9 mouse cellular contexts compared by ENCODE assay signal in the genomic region with DNA sequence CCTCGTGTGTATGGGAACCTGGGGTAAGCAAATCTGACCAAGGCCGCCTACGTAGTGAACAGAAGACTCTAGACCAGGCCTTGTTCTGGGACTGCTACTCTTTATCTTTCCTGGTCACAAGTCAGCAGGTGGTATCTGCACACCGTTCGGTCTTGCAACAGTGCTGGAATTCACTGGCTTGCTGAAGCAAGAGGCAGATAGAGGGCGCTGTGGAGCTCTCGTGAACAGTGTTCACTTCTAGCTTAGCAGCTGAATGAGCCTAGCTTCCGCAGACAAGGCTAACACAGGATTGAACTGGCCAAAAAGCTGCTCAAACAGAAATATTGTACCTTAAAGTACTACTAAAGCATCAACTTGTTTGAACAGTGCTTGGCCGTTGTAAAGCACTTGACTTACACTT.
DNase-seq lines count a peak whose midpoint lies in the region; ATAC-seq and TF ChIP-seq lines count a peak whose summit lies in the region.
"Had no signal": no experiment of that assay in that cellular context is flagged by ENCODE, and none has a peak within 500 bp of the region (broad histone marks: within the 10 kb centered on the region; RNA-seq: fewer than 3 reads in every experiment).

No protein-coding gene starts in this region.

- H3K27ac ChIP-seq in kidney, postnatal 0 days = no peak overlapping the region
- H3K27ac ChIP-seq in liver, embryonic 14.5 days = no peak overlapping the region
- no peak overlapping the region for H3K27ac ChIP-seq in neural tube, embryonic 15.5 days (replicated peaks)
- H3K27ac ChIP-seq: embryonic facial prominence, embryonic 12.5 days had no signal

- H3K27me3 ChIP-seq in kidney, postnatal 0 days (ENCODE audit: insufficient read depth, low read length) = no peaks in the 10 kb centered on the region
- no peaks in the 10 kb centered on the region for H3K27me3 ChIP-seq in liver, embryonic 14.5 days (ENCODE audit: control insufficient read depth, insufficient read depth, low read length)
- peaks cover 8% of the 10 kb centered on the region for H3K27me3 ChIP-seq in neural tube, embryonic 15.5 days (replicated peaks)
- H3K27me3 ChIP-seq: embryonic facial prominence, embryonic 12.5 days had no signal

- DNase-seq in 416B (ENCODE audit: low read depth) = peak; percentile 65
- peak; percentile 79 for DNase-seq in adrenal gland, adult 2 months
- peak; percentile 80 for DNase-seq in embryo, embryonic 11.5 days (ENCODE audit: low read depth, low spot score)
- peak; percentile 61 for DNase-seq in heart, adult 8-10 months (ENCODE audit: low spot score)
- peak; percentile 94 for DNase-seq in kidney, postnatal 0 days (ENCODE audit: low spot score)
- DNase-seq in liver, embryonic 14.5 days (ENCODE audit: low read depth in 3 of 3, low spot score in 3 of 3) = peak; percentile 61 to 66 (median 64)
- DNase-seq in testis, postnatal 14 days (ENCODE audit: low spot score) = peak; percentile 65

- H3K4me2 ChIP-seq in kidney, postnatal 0 days (ENCODE audit: low read length) = no peak overlapping the region
- no peak overlapping the region for H3K4me2 ChIP-seq in liver, embryonic 14.5 days (ENCODE audit: low read depth)
- H3K4me2 ChIP-seq in neural tube, embryonic 15.5 days = no peak overlapping the region
- H3K4me2 ChIP-seq: embryonic facial prominence, embryonic 12.5 days had no signal

- 0 out of 2 replicates have a peak, but pooled peaks have one; percentile 40 for TF ChIP-seq EP300 in liver, embryonic 14.5 days (IDR thresholded peaks at IDR 0.05; ENCODE audit: low read depth)

- H3K9ac ChIP-seq in kidney, postnatal 0 days (ENCODE audit: low read depth, low read length) = no peak overlapping the region
- H3K9ac ChIP-seq in liver, embryonic 14.5 days (replicated peaks) = no peak overlapping the region
- H3K9ac ChIP-seq in neural tube, embryonic 15.5 days (replicated peaks) = no peak overlapping the region
- H3K9ac ChIP-seq: embryonic facial prominence, embryonic 12.5 days had no signal

- peak; percentile 92 for TF ChIP-seq CTCF in kidney, postnatal 0 days (IDR thresholded peaks at IDR 0.05; ENCODE audit: low read depth)
- peak; percentile 92 for TF ChIP-seq CTCF in liver, embryonic 14.5 days (IDR thresholded peaks at IDR 0.05; ENCODE audit: low read depth)

- ATAC-seq in kidney, postnatal 0 days (replicated peaks; ENCODE audit: low FRiP score, low read depth) = peak; percentile 66
- ATAC-seq in liver, embryonic 14.5 days (ENCODE audit: insufficient read depth) = peak; percentile 74
- peak; percentile 41; the same call in 1 of the 2 replicates for ATAC-seq in neural tube, embryonic 15.5 days (ENCODE audit: low FRiP score)

- no peaks in the 10 kb centered on the region for H3K9me3 ChIP-seq in kidney, postnatal 0 days (replicated peaks; ENCODE audit: low read length)
- H3K9me3 ChIP-seq in liver, embryonic 14.5 days (ENCODE audit: control insufficient read depth, low read length) = no peaks in the 10 kb centered on the region
- no peaks in the 10 kb centered on the region for H3K9me3 ChIP-seq in neural tube, embryonic 15.5 days (replicated peaks)
- H3K9me3 ChIP-seq: embryonic facial prominence, embryonic 12.5 days had no signal

- H3K4me1 ChIP-seq in kidney, postnatal 0 days (replicated peaks; ENCODE audit: insufficient read depth, low read length) = no peaks in the 10 kb centered on the region
- peaks cover 2 to 15% of the 10 kb centered on the region in 2 experiments; a peak in 2 of 4 replicates for H3K4me1 ChIP-seq in liver, embryonic 14.5 days (replicated peaks; ENCODE audit: control insufficient read depth in 2 of 2, insufficient read depth in 2 of 2, low read length in 1 of 2)
- 0 out of 2 replicates have a peak, but pooled peaks cover 6% of the 10 kb centered on the region for H3K4me1 ChIP-seq in neural tube, embryonic 15.5 days

- H3K36me3 ChIP-seq in kidney, postnatal 0 days (ENCODE audit: insufficient read depth, low read length) = no peaks in the 10 kb centered on the region
- no peaks in the 10 kb centered on the region for H3K36me3 ChIP-seq in liver, embryonic 14.5 days (replicated peaks; ENCODE audit: control insufficient read depth, insufficient read depth, low read depth)
- no peaks in the 10 kb centered on the region for H3K36me3 ChIP-seq in neural tube, embryonic 15.5 days
- H3K36me3 ChIP-seq: embryonic facial prominence, embryonic 12.5 days had no signal

- no peak overlapping the region for H3K4me3 ChIP-seq in kidney, postnatal 0 days (replicated peaks; ENCODE audit: low read depth, low read length)
- H3K4me3 ChIP-seq in liver, embryonic 14.5 days (ENCODE audit: insufficient read depth in 1 of 2, low read depth in 2 of 2, low read length in 2 of 2) = no peak overlapping the region
- H3K4me3 ChIP-seq in neural tube, embryonic 15.5 days (replicated peaks) = no peak overlapping the region
- H3K4me3 ChIP-seq: embryonic facial prominence, embryonic 12.5 days had no signal

- WGBS in kidney, postnatal 0 days = 35% methylated on average over 9 of the region's 9 CpGs
- 22% methylated on average over 9 of the region's 9 CpGs for WGBS in liver, embryonic 14.5 days (ENCODE audit: insufficient replicate concordance)
- 28% methylated on average over 9 of the region's 9 CpGs for WGBS in neural tube, embryonic 15.5 days
